Mouse (Mus musculus) thymus, postnatal 25 days (tissue): ENCODE results near the gene Tox4.

Source experiments
- DNase-seq: peaks from one replicate; pipeline ENCODE4 v3.0.0; 2022

Tox4 gene

DNA sequence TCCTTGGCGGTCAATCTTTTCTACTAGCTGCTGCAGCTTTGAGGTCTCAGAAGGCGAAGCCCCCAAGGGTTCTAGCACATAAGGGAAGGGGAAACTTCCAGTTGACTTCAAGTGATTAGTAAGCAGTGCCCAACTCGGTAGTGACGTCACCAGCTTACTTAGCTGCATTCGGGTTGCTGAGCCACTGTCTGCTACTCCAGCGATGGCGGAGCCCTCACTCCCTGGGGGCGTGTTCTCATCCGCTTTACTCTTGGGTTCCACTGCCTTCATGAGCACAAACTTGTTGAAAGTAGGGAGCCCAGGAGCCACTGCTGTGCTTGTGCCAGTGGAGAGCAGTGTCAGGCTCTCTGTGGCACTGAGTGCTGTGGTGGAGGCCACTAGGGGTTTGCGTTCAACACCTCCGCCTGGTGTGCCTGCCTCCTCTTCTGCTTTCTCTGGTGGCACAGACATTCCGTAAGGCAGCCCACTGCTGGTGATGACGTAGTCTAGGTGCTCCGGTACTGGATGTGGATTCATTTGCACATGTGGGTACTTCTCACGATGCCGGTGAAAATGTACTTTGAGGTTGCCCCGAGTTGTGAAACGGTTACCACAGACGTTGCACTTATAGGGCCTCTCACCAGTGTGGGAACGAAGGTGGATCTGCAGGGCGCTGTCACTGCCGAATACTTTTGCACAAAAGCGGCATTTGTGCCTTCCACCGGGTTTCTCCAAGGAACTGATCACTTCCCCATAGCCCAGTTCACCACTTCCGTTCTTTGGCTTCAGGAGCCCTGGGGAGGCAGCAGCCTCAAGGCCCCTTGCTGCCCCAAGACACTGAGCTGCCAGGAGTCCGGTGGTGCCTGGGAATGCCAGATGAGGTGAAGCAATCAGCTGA is 35.2 kb downstream of the Tox4 start:
- no peak for DNase-seq

DNA sequence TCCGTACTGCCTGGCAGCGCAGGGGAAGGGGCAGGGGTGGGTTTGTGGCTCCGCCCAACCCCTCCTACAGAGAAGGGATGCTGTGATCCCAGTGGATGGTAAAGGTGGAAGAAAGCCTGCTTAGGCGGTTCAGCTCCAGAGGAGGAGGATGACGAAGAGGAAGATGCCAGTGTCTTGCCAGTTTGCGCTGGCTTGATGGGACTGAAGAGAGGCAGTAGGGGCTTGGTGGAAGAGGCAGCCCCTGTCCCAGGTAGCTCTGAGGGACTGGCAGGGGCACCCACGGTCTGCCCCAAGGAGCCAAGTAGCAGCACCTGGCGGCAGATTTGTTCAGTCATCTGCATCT is 35.8 kb downstream of the Tox4 start:
- DNase-seq = no peak

DNA sequence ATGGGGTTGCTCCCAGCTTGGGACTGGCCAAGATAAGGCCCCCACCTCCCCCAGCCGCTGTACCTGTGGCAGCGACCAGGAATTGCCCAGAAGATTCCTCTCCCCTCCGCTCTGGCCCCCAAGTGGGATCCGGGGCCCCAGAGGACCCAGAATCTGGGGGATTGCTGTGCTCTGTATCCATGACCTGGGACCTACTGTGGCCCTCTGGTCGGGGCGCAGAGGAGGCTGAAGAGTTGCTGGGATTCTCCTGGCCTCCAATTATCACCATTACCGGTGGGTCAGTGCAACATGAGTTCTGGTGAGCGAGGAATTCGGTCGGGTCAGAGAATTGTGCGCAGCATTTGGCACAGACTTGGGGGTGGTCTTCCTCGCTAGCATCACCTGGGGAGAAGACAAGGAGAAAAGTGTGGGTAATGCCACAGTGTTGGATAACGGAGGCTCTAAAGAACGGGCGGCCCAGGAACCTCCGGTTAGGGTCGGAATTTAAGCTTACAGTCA is 36.4 kb downstream of the Tox4 start:
- no peak for DNase-seq

DNA sequence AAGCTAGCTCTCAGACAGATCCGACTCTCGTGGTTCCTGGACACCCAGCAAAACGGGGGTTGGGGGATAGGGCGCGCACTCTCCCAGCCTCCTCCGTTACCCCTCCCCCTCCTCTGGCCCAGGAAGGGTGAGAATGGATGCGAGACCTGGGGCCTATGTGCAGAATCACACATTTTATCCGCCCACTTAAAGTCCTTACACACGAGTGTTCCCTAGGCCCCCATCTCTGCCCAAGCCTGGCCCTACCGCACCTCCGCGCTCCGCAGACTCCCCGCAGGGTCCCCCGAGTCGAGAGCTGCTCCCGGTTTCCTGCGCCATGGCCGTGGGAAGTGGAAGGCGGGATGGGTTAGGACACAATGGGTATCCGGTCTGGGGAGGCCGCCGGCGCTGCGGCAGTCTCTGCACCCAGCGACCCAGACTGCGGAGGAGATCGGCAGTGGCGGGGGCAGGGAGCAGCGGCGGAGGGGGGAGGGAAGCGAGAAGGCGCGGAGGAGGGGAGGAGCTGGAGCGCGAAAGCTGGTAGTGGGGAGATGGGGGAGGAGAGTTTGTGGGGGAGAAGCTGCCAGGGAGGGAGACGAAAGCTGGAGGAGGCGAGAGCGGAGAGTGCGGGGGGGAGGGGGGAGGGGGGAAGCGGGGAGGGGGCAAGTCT is 37.0 kb downstream of the Tox4 start:
- DNase-seq = peak; percentile 82

DNA sequence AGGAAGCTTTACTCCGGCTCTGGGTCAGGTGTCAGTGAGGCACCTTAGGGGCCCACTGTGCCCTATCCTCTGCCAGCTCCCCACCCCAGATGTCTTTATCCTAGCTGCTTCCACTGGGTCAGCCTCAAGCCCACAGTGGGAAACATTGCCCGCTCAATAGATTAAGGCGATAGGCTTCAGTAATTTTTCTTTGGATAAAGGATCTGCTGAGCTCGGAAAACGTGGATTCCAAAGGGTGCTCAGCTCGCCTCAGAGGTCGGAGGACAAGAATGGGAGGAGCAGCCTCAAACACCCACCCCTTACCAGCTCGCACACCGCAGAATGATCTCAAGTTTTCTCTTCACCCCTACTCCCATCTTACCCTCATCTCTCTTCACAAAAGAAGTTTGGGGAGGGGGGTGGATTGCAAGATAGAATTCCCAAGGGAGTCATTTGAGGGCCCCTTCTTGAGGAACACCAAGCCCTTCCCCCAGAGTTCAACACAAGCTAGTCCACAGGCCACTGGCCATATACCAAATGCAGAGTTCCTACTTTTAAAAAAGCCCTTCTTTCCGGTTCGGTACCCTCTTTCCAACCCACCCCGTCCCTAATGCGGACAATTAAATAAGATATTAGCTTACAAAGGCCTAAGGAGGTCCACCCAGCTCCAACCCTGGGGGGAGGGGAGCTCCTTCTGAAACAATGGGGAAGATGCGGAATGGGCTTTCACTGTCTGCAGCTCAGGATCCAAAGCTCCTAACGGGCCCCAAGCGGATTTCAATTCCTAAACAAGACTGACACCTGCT is 37.7 kb downstream of the Tox4 start:
- DNase-seq = no peak

DNA sequence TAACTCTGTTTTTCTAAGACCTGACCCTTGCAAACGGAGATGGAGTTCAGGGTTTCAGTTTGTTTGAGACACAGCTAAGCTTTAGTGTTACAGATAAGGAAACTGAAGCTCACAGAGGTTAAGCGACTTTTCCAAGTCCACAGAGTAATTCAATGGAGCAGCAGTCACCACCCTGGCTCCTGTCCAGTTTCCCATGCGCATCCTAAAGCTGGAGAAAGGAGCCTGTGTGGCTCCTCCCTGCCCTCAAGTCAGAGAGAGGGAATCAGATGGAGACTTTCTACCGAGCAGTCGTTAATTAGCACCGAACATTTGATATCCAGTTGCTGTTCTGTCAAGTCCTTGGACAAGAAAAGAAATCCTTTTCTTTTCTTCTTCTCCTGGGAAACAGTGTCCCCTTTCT is 40.4 kb downstream of the Tox4 start:
- DNase-seq = no peak

DNA sequence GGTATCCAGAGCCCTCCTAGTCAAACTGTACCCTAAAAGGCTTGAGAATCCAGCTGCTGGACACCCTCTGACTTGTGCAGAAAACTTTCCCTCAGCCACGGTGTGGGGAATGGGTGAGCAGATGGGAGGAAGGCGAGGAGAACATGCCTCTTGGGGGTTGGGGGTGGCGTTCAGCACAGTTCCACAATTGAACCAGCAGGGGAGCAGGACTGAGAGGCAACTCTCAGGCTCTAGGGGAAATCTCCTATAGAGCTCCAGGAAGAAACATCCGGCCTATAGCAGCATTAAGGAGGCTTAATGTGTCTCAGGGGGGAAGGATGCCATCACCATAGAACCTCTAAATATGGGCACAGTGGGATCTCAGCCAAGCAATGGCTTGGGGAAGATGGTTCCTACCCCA is 46.9 kb downstream of the Tox4 start:
- DNase-seq = no peak

DNA sequence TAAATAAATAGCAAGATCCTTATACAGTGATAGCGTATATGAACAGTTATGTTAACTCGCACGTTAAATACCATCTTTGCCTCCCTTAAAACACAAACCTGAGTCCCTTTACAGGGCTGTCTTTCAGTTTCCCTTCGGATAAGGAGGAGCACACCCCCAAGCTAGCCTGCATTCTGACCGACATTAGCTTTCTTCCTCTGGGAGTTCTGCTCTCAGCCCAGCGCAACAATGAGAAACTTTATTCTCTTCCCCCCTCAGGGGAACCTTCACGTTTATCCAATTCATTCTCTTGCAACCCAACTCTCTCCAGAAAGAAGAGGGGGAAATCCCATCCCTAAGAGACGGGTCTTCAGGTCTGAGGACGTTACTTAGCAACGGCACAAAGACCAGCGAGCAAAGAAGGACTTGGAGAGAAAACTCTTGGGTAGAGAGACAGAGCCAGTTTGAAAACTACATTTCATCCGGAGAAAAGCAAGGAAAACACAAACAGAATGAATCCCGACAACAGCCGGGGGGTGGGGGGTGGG is 48.5 kb downstream of the Tox4 start:
- no peak for DNase-seq

DNA sequence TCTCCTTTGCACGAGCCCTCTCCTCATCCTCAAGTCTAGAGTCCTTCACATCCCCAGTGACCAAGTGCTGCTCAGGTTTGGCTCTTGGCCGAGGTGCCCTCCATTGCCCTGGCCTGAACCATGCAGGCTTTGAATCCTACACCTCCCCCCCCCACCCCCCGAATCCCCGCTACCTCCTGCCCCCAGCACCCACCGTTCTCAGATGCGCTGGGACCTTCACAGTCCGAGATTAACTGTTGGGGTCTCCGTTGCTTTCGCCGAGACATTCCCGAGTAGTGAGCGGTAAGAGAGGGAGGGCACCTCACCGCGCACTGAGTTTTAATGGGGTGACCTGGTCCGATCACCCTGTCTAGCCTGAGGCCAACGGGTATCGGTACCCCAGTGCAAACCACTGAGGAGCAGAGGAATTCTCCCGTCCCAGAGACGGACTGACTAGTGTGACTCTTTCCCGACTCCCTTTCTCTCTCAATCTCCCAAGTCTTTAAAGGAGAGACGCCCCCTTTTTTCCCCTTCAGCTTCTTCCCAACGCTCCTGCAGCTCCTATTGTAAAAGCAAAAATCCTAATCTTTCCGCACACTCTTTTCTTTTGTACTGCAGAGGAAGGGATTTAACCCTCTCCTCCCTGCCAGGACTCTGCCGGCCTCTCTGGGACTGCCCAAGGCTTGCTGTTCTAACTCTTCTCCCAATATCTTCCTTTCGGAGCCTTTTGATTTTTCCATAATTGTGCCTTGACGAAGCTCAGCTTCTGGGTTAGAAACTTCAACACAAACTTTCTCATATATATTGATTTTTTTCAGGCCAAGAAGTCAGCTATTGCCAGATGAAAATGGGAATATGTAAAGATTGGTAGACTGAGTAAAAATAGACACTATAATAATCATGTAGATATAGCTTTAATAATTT is 49.2 kb downstream of the Tox4 start, which contains the start of gene Sall2:
Gene Sall2 (minus strand): TSS at position 853 of the 903 bp plus-strand sequence.
- no peak for DNase-seq

DNA sequence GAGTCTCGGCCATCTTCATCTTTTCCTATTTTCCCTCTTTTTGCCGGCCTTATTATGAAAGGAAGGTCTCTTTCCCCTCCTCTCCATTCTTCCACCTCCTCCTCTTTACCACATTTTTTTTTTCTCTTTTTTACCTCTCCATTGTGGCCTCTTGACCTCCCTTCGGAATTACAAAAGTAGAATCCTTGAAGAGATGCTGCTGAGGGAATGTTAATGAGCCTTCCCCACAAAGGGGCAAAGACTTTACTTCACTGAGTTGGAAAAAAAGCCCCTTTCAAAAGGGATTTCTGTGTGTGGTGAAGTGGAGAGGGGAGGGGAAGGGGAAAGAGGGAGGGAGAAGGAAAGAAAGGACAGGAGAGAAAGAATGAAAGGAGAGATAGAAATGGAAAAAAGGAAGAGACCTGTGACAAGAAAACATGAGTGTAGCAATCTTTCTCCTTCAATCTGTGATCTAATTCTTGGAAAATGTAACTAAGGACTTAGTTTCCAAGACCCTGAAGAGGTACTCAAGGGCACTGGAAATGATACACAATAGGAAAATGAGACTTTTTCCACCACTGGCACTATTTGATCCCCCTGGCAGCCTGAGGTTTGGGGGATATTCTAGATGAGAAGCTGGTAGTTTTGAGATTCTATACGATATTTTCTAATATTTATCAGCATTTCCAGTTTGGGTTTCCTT is 52.3 kb downstream of the Tox4 start:
- DNase-seq = no peak

DNA sequence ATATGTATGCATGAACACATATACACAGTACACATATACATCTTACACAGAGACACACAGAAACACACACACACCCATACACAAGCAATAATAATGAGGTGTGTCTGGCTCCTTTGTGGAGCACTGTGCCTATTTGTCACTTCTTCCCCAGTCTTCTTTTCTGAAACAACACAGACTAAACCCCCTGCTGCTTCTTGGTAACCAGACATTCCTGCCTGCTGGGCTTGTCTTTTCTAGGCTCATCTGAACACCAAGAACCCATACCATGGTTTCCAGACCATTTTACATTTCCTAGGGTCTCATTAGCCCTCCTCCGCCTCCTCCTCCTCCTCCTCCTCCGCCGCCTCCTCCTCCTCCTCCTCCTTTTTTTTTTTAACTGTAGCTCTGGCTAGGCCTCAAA is 53.2 kb downstream of the Tox4 start:
- DNase-seq = no peak

DNA sequence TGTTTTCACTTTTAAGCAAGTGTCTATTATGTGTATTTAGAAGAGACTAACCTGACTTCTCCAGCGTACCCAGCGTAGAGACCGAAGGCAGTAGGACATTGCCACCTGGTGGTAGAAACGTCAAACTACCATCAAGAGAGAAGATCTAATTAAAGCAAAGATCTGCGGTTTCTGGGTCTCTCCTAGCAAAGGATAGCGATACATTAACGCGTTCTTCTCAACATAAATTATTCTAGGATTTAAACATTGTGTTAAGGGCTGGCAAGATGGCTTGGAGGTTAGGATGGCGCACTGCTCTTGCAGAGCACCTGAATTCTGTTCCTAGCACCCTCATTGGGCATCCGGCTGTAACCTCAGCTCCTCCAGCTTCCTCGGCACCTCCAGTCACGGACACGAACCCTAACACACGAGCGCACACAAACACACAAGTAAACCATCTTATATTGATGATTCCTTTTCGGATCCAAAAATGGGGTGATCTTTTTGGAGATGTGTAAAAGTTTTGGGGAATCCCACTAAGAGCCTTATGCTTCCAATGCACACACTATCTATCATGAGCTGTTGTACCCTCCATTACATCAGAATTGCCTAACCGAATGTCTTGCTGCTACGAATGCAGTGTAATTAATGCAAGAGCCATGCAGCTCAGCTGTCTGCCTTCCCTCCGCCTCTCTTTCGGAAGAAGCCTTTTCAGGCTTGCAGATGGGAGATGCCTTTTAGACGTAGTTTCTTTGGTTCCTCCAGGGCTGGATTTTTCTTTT is 60.0 kb downstream of the Tox4 start:
- peak; percentile 63 for DNase-seq

DNA sequence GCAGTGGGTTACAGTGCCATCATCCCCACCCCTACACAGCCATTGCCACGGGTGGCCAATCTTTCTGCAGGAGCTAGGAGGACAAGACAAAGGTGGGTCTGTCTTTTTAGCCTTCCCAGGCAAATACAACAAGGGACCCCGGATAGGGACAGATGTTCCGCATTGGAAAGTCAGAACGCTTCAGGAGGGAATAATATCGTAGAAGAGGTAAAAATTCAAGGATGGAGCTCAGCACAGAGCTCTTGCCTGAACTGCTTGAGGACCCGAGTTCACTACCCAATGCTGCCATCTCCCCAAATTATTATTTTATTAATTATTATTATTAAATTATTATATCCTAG is 60.5 kb downstream of the Tox4 start:
- DNase-seq = no peak
